Mouse (Mus musculus) naive thymus-derived CD4-positive, alpha-beta T cell, adult 2 months (primary cell): ENCODE measurements at regions not wholly inside any gene's neighbourhood (a gene's known extent, or its start where the extent isn't known, plus 50 kb on each side); places are given as distances from the start of the nearest gene placed in this dataset.
A peak's percentile ranks its signal among the peaks of the same experiment; 100 is the strongest.
"Not testable (repeated sequence)": the region's sequence is repeated elsewhere in the genome, so short reads cannot be mapped to it uniquely, and the experiment has no call there.

Source experiments
- DNase-seq: peaks from one replicate; pipeline ENCODE4 v3.0.0-alpha.2; 2011; ENCODE audit warnings: low read depth

DNA sequence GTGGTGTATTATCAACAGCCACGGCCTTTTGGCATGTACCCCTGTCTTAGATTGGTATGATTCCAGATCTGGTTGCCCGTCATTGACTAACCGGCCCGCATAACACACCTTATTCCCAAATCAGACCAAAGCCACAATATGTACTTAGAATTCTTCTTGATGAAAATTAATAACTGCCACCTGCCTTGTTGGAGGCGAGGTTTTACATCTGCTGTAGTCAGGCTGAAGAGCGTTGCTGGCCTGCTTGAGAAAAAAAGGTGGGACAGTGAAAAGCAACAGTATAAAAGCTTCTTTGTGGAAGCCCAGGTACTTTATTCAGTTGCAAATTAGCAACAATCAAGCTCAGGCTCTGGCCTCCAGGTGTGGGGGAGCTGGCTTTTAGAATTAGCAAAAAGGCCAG lies 223.6 kb upstream of the Car8 start:
- DNase-seq = not testable (repeated sequence)

DNA sequence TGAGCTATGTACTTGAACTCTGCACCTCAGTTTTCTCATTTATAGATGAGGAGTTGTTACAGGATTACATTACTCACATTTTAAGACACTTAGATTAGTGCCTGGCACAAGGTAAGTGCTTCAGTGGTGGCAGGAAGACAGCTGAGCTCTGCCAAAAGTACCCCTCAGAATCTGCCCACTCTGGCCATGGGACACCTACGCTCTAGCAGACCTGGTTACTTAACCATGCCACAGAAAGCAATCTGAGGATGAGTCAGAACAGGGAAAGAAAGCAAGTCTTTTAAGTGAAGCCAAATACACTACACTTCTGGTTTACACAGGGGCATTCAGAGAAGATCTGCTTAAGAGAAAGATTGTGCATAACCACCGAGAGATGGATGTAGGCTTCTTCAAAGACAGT lies 215.5 kb upstream of the Car8 start:
- DNase-seq = no peak

DNA sequence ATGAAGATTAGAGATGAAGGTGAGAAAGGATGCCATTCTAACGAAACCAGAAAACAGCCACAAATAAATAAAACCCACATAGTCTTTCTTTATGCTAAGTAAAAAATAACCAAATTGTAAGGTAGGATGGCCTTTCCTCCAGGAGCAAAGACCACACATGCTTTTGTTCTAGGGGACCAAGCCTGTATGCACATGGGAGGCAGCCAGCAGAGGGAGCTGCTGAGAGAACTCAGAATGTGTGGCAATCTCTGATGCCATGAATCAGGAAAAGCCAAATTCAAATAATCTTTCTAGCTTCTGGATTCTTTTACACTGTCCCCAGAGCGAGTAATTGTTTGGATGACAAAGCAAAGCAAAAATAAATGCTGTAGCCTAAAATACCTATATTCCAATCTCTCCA lies 193.6 kb upstream of the Car8 start:
- peak; percentile 52 for DNase-seq

DNA sequence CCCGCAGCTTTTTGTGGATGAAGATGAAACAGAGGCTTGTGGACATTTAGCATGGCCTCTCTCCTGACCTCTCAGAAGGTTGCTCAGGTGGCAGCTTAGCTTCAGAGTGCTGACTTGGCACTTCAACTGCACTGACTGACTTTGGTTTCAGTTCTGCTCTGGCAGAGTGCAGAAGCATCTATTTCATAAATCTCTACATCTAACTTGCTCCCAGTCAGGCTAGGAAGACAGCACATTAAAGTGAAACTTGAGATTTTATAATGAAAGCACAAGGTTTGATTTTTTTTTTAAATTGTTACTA lies 192.1 kb upstream of the Car8 start:
- DNase-seq = no peak

DNA sequence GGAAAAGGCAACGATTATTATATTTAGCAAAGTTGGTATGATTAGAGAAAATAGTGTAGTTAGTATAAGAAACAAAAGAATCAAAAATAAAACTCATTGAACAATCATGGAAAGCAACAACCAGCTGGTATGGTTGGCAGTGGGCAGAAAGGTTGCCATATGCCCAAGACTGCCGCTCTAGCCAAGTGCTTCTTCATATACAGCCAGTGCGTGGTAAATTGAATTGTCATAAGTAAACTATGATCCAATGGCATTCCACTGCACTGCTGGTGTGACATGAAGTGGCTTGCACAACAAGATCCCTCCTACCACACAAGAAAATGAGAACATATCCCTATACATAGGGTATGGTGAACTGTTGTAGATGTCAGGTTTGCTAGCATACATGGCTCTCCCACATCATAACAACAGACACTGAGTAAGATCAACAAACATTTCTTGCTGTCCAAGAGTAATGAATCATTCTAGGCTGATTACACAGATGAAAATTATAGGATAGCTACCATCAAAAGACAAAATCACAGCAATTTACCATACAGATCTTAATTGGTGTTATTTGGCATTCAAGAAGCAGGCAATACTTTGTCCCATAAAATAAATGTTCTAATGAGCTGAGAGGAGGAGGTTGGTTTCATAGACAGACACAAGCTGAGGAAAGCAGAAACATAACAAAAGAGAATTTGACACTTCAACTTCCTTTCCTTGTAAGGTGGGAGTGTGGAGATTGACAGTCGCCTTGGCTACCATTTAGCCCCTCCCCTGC lies 191.6 kb upstream of the Car8 start:
- no peak for DNase-seq

DNA sequence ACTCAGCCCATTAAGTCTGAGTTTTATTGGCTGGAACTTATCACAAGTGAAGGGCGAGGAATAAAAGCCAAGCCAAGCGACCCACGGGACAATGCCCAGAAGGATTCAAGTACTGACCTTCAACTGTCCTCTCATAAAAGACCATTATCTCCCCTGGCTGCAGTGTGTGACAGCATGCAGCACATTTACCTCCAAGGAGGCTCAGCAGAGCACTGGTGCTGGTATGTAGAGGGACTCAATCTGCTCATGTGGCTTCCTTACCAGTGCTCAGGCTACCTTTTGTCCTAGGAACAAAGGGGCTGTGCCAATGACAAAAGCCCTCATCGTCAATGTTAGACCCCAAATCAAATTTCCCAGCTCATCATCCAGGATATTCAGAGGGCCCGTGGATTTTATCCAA lies 190.9 kb upstream of the Car8 start:
- DNase-seq = no peak

DNA sequence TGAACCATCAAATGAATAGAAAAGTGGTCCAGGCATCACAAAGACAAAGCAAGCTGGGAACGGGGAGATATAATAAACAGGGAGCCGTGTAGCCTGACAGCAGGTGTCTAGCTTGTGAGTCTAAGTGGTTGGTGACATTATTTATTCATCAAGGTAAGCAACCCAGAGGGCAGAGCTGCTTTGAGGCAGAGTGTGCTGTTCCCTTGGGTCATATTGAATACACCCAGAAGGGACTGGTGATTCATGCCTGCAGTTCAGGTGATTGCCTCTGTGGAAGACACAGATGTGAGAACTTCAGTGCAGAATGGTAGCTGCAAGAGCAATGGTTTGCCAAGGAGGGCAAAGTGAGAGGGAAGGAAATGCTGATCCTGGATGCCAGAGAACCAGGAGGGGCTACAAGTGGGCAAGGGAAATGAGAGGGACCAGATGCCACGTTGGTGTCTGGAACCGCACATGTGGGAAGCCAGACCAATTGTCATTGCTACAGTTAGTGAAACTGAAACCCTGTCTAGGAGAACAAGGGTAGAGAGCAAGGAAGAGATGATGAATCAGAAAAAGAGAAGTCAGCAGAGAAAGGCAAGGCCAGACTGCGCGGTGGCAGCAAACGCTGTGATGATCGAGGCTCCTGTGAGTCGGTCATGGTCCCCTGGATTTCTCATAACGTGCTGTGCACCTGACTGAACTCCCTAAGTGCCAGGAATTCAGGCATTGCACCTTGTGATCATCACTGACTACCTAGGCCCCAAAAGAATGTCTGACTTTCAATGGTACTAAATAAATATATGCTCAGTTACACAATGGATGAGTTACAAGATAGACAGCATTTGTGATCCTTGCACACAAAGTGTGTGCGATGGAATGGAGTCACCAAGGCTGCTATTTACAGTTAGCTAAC lies 190.0 kb upstream of the Car8 start:
- no peak for DNase-seq

DNA sequence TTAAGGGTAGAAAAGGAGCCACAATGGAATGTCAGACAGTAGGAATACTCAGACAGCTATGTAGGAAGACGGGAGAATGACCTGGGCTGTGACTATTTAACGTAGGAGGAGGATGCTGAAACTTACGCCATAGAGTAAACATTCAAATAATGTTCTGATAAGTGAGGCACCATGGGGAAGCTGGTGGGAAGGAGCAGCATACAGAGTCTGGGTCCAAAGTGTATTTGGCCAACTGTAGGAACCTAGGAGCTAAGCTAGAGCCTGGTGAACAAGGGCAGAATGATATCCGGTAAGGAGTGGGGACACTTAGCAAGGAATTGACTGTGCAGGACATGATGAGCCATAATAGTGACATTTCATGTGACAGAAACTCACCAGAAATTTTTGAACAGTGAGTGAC lies 189.0 kb upstream of the Car8 start:
- no peak for DNase-seq

DNA sequence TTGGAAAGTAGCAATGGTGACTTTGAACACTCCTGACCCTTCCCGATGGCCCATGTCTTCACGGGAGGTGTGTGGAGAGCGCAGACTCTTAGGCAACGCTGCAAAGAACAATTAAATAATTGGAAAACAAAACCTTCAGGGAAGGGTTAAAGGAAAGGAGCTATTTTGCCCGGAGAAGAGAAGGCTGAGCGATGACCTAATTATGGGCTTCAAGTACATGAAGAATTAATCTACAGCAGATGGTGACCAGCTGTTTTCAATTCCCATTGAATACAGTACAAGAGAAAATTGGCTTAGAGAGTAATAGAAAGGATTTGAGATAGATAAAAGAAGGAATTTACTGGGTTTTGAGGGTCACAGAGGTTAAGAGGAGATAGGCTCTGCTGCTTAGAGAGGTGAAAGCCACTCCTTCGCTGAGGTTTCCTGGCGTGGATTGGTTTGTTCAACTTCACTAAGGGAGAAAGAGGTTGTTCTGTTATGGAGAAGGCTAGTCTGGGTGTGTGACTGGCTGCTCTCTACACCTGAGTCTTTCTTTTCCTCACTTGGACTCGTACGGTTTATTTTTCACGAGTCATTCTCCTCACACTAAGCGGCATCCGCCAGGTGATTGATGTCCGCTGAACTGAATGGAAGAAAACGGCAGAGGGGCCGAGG lies 184.7 kb upstream of the Car8 start:
- DNase-seq = no peak

DNA sequence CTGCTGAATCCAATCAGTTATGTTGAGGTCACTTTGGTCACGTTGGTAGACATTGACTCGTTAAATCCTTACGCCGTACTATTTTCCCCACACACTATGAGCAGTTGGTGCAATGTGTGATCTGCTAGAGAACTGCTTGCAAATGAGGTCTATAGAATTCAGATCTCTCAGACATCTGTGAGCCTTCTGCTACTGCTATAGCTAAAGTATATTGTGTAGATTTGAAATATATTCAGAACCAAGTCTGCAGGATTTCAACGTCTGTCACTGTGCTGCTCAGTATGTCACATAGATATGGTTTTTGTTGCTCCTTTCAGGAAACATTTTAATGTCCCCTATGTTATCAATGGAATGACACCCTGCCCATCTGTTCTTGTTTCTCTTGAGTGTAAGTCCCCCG lies 182.4 kb upstream of the Car8 start:
- DNase-seq = no peak

DNA sequence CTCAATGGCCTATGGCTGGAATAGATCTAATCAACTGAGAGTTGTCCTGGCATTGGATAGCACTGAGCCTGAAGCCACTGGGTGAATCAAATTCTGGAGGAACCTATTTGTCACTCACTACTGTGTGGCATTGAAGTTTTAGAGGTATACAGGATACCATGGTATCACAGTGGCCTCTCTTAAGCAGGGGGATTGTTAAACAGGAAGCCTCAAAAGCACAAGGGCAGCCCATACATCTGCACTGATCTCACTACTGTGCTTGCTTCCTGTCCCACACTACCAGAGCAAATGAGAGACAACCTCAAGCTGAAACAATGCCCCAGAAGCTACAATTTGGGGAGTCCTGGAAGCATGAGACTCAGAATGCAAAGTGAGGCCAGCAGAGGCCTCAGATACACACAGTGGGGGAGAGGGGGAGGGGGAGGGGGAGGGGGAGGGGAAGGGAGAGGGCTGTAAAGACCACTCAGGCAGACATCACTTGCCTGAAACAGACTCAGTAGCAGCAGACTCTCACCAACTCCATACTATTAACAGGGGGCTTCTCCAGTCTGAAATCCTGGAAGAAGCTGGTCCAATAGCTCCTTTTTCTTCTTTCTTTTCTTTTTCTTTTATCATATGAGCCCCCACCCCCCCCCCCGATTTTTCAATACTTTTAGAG lies 179.7 kb upstream of the Car8 start:
- DNase-seq = peak; percentile 40

DNA sequence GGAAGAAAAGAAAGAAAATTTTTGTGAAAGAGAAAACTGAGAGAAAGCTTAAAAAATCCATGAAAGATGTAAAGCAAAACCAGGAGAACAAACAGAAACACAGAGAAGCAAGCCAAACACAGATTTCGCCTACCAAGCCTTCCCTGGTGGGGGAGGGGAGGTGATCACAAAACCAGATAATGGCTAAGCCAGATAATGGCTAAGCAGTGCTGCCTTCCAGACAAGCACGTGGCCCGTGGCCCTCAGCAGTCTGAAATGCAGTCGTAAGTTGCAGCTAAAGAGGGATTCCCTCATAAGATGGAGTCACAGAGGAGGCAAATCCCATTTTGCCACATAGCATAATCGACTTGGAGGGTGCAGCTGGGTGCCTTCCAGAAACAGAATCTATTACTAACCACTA lies 179.0 kb upstream of the Car8 start:
- DNase-seq = no peak

DNA sequence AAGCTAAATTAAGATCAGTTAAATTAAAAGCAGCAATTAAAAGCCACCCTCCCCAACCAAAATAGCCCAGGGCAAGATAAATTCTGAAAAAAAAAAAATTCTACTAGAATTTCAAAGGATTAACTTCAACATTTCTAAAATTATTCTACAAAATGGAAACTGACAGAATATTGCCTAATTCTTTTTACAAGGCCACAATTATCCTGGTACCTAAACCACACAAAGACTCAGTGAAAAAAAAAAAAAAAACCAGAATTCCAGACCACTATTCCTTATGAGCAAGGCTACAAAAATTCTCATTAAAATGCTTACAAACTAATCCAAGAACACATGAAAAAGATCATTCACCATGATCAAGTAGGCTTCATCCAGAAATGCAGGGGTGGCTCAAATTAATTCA lies 174.5 kb upstream of the Car8 start:
- no peak for DNase-seq

DNA sequence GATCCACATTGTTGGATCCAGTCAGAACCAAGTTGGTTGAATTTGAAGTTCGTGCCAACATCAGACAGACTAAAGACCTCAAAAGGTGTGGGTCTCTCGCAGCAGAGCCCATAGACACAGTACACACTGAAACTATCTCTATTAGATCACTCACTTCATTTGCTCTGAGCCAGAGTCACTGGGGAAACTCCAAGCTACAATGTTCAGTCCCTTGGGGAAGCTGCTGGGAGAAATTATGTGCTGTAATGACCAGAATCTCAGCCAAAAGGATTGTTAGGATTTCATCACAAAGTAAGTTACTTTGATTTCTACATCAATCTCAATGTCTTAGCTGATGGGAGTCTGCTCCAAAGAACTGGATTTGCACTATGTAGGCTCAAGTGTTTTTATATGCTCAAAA lies 161.2 kb upstream of the Car8 start:
- no peak for DNase-seq

DNA sequence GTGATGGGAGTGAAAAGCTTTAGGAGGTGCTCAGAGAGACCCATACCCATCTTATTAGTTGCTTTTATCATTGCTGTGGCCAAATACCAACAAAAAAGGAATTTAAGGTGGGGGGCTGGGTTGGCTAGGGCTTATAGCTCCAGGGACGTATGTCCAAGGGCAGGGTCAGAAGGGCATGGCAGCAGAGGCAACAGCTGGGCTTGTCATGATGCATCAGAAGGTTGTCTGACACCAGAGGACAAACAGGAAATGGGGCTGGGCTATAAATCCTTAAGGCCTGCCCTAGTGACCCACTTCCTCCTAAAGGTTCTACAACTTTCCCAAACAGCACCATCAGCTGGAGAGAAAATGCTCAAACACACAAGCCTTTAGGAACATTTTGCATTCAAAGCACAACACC lies 160.6 kb upstream of the Car8 start:
- no peak for DNase-seq

DNA sequence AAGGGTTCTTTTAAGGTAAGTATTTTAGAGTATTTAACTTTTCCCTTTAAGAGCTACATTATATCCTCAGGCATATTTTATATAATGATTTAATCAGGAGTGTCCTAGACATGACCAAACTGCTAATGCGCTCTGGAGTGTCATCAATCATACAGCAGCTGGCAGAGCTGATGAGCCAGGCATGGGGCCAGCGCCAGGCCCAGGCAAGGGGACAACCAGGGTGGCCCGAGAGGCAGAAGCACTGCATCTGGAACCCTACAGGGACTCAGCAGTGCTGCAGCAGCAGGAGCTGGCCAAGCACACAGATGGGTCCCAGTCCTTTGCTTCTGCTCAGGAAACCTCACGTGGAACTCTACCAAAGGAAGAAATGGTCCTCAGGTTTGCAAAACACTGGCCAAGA lies 160.1 kb upstream of the Car8 start:
- no peak for DNase-seq

DNA sequence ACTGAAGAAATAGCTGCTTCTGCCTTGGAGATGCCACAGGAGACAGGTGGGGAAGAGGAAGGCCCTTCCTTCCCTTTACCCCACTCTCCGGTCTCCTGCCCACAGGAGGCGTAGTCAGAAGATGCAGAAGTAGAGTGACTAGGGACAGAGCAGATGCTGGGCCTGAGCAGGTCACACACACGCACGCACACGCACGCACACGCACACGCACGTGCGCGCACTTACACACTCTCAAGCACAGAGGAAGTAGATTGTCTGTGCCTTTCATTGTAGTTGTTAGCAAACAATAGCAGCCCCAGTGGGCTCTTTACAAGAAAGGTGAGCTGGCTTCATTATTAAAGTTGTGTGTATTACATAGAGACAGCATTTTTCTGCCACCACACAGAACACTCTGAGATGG lies 144.3 kb upstream of the Car8 start:
- no peak for DNase-seq

DNA sequence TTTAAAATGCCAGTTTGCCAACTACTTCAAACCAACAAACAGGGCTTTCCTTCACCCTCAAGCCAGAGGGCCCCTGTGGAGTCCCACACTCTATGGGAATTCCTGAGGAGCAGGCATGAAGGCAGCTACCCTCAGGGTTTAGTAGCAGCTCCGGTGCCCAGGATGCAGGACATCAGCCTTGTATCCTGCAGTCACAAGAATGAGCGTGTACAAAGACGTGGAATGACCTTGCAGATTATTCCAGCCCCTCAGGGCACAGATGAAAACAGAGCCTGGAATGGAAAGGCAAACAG lies 143.2 kb upstream of the Car8 start:
- DNase-seq = no peak

DNA sequence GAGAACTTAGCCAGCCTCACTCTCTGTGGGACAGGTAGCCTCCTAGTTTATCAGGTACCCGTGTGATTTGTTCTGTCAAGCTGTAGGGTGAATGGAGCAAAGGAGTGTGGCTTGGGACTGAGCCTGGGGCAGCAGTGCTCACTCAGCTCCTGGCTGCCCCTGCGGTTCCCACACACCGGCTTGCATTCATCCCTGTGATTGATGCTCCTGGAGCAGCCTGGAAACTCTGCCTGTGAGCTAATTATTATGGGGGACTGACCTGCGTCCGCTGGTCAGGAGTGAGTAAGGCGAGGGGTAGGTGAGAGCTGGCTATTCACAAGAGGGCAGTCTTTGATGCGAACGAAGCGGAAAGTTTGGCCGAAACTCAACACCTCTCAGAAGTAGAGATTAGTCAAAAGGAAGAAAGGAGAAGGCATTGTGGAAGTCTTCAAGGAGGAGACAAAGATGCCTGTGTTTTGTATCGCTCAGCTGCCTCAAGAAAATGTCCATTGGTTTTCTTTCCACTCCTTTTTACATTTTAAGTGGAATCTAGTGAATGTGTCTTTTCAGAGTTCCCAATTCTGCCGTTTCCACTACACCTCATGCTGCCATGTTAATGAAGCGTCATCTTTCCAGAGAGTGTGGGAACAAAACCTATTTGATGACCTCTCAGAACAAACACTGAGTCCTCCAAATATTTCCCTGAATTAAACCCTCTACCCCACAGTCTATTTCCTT lies 142.7 kb upstream of the Car8 start:
- no peak for DNase-seq

DNA sequence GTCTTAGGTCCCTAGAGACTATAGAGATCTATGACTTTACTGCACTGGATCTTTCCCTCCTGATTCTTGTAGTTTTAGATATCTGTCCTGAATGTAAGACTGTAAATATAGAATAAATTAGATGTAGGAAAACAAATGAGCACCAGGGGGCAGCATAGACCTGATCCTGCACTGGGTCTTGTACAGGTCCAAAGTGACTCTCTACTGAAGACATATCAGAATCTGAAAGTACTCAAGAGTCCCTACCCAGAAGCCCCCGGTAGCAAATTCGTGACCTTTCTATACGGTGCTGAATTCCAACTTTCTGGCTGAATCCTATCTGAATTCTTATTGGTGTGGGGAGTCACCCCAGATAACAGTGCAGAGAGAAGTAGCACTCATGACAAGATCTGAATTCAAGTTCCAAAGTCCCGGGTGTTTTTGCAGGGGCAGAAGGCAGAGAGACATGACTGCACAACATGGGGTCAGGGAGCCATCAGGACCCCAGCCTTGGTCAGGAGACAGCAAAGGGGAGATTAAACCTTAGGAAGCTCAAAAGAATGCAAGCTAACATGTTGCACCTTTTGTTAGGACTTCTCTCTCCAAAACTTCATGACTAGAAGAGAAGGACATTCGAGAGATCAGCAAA lies 142.0 kb upstream of the Car8 start:
- peak; percentile 76 for DNase-seq

DNA sequence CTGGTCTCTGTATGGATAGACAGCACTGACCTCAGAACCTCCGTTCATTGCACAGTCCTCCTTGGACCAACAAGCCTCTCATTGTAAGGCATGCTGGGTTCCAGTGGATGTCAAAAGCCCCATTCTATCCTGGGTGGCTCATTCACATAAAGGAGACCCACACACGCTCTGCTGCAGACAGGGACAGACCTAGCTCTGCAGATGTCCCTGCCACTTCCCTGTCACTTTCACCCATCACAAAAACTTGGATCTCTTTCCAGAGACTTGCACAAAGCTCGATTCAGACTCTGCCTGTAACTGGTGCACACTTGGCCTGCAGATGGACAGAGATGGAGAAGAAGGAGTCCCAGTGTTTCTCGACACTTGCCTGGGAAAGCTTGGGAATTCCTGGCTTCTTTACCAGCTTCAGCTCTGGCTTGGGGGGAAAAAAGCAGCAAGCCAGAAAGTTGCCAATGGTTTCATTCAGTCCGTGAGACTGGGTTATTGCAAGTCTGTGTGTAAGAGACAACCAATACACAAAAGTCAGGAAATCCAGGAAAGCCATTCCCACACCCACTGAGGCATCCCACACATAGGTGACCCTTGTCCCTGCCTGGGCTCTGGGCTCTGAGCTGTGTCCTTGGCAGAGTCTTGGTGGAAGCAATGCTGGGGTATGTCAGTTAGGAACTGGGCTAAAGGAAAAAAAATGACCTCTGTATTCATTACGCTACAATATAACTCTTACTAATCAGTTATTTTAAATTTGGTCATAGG lies 136.1 kb upstream of the Car8 start:
- DNase-seq = no peak
